In genomic region chr8:122522796-122523651, GRCm38 (mm10) we compare ENCODE assay signal across 8 mouse cellular contexts. TPM values are rescaled to one million over a fixed set of nuclear protein-coding genes. Genes with fewer than 3 reads are reported as not detected.
DNase-seq lines count a peak whose midpoint lies in the region; ATAC-seq and TF ChIP-seq lines count a peak whose summit lies in the region.

No protein-coding gene starts in this region.

- no peaks in the 10 kb centered on the region for H3K9me3 ChIP-seq in hindbrain, postnatal 0 days (ENCODE audit: low read length)
- H3K9me3 ChIP-seq in liver, embryonic 12.5 days (replicated peaks) = no peaks in the 10 kb centered on the region
- no peaks in the 10 kb centered on the region for H3K9me3 ChIP-seq in midbrain, postnatal 0 days (ENCODE audit: low read length)

- H3K27ac ChIP-seq in hindbrain, postnatal 0 days = peak overlapping the region; percentile 76
- H3K27ac ChIP-seq in liver, embryonic 12.5 days = peak overlapping the region; percentile 81
- H3K27ac ChIP-seq in midbrain, postnatal 0 days (ENCODE audit: low read depth, low read length) = no peak overlapping the region

- peak; percentile 61 to 64 for DNase-seq in urinary bladder, adult 18-20 months (ENCODE audit: low spot score in 2 of 2)
- DNase-seq in urinary bladder, adult 2 months (ENCODE audit: low spot score) = no peak
- peak; percentile 38 for DNase-seq in gastrocnemius, postnatal 10 days
- peak; percentile 54 for DNase-seq in hindbrain, postnatal 0 days (ENCODE audit: low spot score)
- DNase-seq in midbrain, postnatal 0 days (ENCODE audit: low spot score) = no peak
- no peak for DNase-seq in natural killer cell, adult 2 months (ENCODE audit: low spot score in 2 of 2)
- DNase-seq in right cerebral cortex, postnatal 36 days (ENCODE audit: low spot score in 2 of 2) = no peak

- TF ChIP-seq CTCF in hindbrain, postnatal 0 days (IDR thresholded peaks at IDR 0.05; ENCODE audit: low read depth) = no peak
- TF ChIP-seq CTCF in midbrain, postnatal 0 days (IDR thresholded peaks at IDR 0.05) = no peak

- H3K27me3 ChIP-seq in hindbrain, postnatal 0 days (ENCODE audit: insufficient read depth, low read length) = no peaks in the 10 kb centered on the region
- H3K27me3 ChIP-seq in liver, embryonic 12.5 days (replicated peaks) = no peaks in the 10 kb centered on the region
- no peaks in the 10 kb centered on the region for H3K27me3 ChIP-seq in midbrain, postnatal 0 days (ENCODE audit: insufficient read depth, low read length)

- peak overlapping the region; percentile 33 for H3K4me2 ChIP-seq in hindbrain, postnatal 0 days (ENCODE audit: low read depth, low read length)
- H3K4me2 ChIP-seq in liver, embryonic 12.5 days = peak overlapping the region; percentile 61
- peak overlapping the region; percentile 16; the same call in 1 of the 2 replicates for H3K4me2 ChIP-seq in midbrain, postnatal 0 days (ENCODE audit: low read depth, low read length, poor library complexity, severe bottlenecking)

- peak; percentile 67 for ATAC-seq in hindbrain, postnatal 0 days
- ATAC-seq in liver, embryonic 12.5 days = peak; percentile 24
- no peak for ATAC-seq in midbrain, postnatal 0 days (ENCODE audit: low FRiP score)

- 54% methylated on average over 14 of the region's 14 CpGs for WGBS in hindbrain, postnatal 0 days
- 58% methylated on average over 14 of the region's 14 CpGs for WGBS in liver, embryonic 12.5 days (ENCODE audit: insufficient replicate concordance)
- WGBS in midbrain, postnatal 0 days = 62% methylated on average over 14 of the region's 14 CpGs

- H3K36me3 ChIP-seq in hindbrain, postnatal 0 days (ENCODE audit: insufficient read depth, low read length) = no peaks in the 10 kb centered on the region
- H3K36me3 ChIP-seq in liver, embryonic 12.5 days = peaks cover 44% of the 10 kb centered on the region
- H3K36me3 ChIP-seq in midbrain, postnatal 0 days (ENCODE audit: insufficient read depth, low read length) = no peaks in the 10 kb centered on the region

- H3K4me1 ChIP-seq in hindbrain, postnatal 0 days (ENCODE audit: insufficient read depth, low read length) = peaks cover 22% of the 10 kb centered on the region
- peaks cover 98% of the 10 kb centered on the region for H3K4me1 ChIP-seq in liver, embryonic 12.5 days
- H3K4me1 ChIP-seq in midbrain, postnatal 0 days (ENCODE audit: insufficient read depth, low read length) = no peaks in the 10 kb centered on the region; the same call in 1 of the 2 replicates

- 0 out of 2 replicates have a peak overlapping the region, but pooled peaks have one; percentile 13 for H3K9ac ChIP-seq in hindbrain, postnatal 0 days (replicated peaks; ENCODE audit: low read length)
- H3K9ac ChIP-seq in liver, embryonic 12.5 days = peak overlapping the region; percentile 52
- H3K9ac ChIP-seq in midbrain, postnatal 0 days (replicated peaks; ENCODE audit: low read length, poor library complexity, severe bottlenecking) = no peak overlapping the region

- H3K4me3 ChIP-seq in hindbrain, postnatal 0 days (ENCODE audit: low read length) = no peak overlapping the region
- no peak overlapping the region for H3K4me3 ChIP-seq in liver, embryonic 12.5 days
- no peak overlapping the region for H3K4me3 ChIP-seq in midbrain, postnatal 0 days (ENCODE audit: low read depth, low read length)

RNA-seq across cellular contexts. Expression of gene Piezo1, which starts 28.1 kb away (rescaled TPM):
- polyA plus RNA-seq in urinary bladder, adult 2 months (2012; rRNA removed) = 68.9 and 70.9 TPM in 2 replicates
- total RNA-seq in gastrocnemius, postnatal 10 days (2021) = 10 to 100 TPM; 24.5 to 30.9 TPM
- 10.0 and 17.5 TPM in 2 replicates for total RNA-seq in hindbrain, postnatal 0 days (2014; rRNA removed)
- polyA plus RNA-seq in hindbrain, postnatal 0 days (2015; fragmentation: Nextera tagmentation; extraction: Ambion mirVana) = 1.2 and 1.3 TPM in 2 replicates
- 21.7 and 24.4 TPM in 2 replicates for polyA plus RNA-seq in liver, embryonic 12.5 days (2016; fragmentation: Nextera tagmentation; extraction: Ambion mirVana)
- 10.8 and 14.2 TPM in 2 replicates for total RNA-seq in midbrain, postnatal 0 days (2014; rRNA removed)
- 1.3 and 1.8 TPM in 2 replicates for polyA plus RNA-seq in midbrain, postnatal 0 days (2015; fragmentation: Nextera tagmentation; extraction: Ambion mirVana)

RNA-seq across cellular contexts. Expression of gene Cdt1, which starts 44.8 kb away (rescaled TPM):
- polyA plus RNA-seq in urinary bladder, adult 2 months (2012; rRNA removed) = 6.6 and 9.9 TPM in 2 replicates
- total RNA-seq in gastrocnemius, postnatal 10 days (2021) = 1 to 10 TPM; 5.8 to 8.1 TPM
- 24.9 and 26.3 TPM in 2 replicates for total RNA-seq in hindbrain, postnatal 0 days (2014; rRNA removed)
- 10.7 and 11.7 TPM in 2 replicates for polyA plus RNA-seq in hindbrain, postnatal 0 days (2015; fragmentation: Nextera tagmentation; extraction: Ambion mirVana)
- 65.7 and 66.8 TPM in 2 replicates for polyA plus RNA-seq in liver, embryonic 12.5 days (2016; fragmentation: Nextera tagmentation; extraction: Ambion mirVana)
- total RNA-seq in midbrain, postnatal 0 days (2014; rRNA removed) = 9.2 and 15.6 TPM in 2 replicates
- polyA plus RNA-seq in midbrain, postnatal 0 days (2015; fragmentation: Nextera tagmentation; extraction: Ambion mirVana) = 6.4 TPM in 2 replicates

RNA-seq across cellular contexts. Expression of gene Ctu2, which starts 47.1 kb away (rescaled TPM):
- 27.6 and 33.1 TPM in 2 replicates for polyA plus RNA-seq in urinary bladder, adult 2 months (2012; rRNA removed)
- total RNA-seq in gastrocnemius, postnatal 10 days (2021) = 10 to 100 TPM; 12.0 to 13.3 TPM
- 39.9 and 49.8 TPM in 2 replicates for total RNA-seq in hindbrain, postnatal 0 days (2014; rRNA removed)
- polyA plus RNA-seq in hindbrain, postnatal 0 days (2015; fragmentation: Nextera tagmentation; extraction: Ambion mirVana) = 85.4 and 93.6 TPM in 2 replicates
- polyA plus RNA-seq in liver, embryonic 12.5 days (2016; fragmentation: Nextera tagmentation; extraction: Ambion mirVana) = 37.1 and 38.7 TPM in 2 replicates
- total RNA-seq in midbrain, postnatal 0 days (2014; rRNA removed) = 37.7 and 52.6 TPM in 2 replicates
- 95.0 and 99.5 TPM in 2 replicates for polyA plus RNA-seq in midbrain, postnatal 0 days (2015; fragmentation: Nextera tagmentation; extraction: Ambion mirVana)

RNA-seq across cellular contexts. Expression of gene Rnf166, which starts 47.2 kb away (rescaled TPM):
- polyA plus RNA-seq in urinary bladder, adult 2 months (2012; rRNA removed) = 61.1 and 64.7 TPM in 2 replicates
- total RNA-seq in gastrocnemius, postnatal 10 days (2021) = 10 to 100 TPM; 26.2 to 28.0 TPM
- 37.4 and 48.8 TPM in 2 replicates for total RNA-seq in hindbrain, postnatal 0 days (2014; rRNA removed)
- polyA plus RNA-seq in hindbrain, postnatal 0 days (2015; fragmentation: Nextera tagmentation; extraction: Ambion mirVana) = 22.6 and 27.0 TPM in 2 replicates
- 16.6 and 17.3 TPM in 2 replicates for polyA plus RNA-seq in liver, embryonic 12.5 days (2016; fragmentation: Nextera tagmentation; extraction: Ambion mirVana)
- 26.4 and 40.8 TPM in 2 replicates for total RNA-seq in midbrain, postnatal 0 days (2014; rRNA removed)
- polyA plus RNA-seq in midbrain, postnatal 0 days (2015; fragmentation: Nextera tagmentation; extraction: Ambion mirVana) = 25.1 and 26.5 TPM in 2 replicates

RNA-seq across cellular contexts. Expression of gene Aprt, which starts 53.7 kb away (rescaled TPM):
- polyA plus RNA-seq in urinary bladder, adult 2 months (2012; rRNA removed) = 88.1 and 93.0 TPM in 2 replicates
- total RNA-seq in gastrocnemius, postnatal 10 days (2021) = 10 to 100 TPM; 41.4 to 45.2 TPM
- 113 and 123 TPM in 2 replicates for total RNA-seq in hindbrain, postnatal 0 days (2014; rRNA removed)
- polyA plus RNA-seq in hindbrain, postnatal 0 days (2015; fragmentation: Nextera tagmentation; extraction: Ambion mirVana) = 183 and 189 TPM in 2 replicates
- 226 and 253 TPM in 2 replicates for polyA plus RNA-seq in liver, embryonic 12.5 days (2016; fragmentation: Nextera tagmentation; extraction: Ambion mirVana)
- 83.9 and 97.2 TPM in 2 replicates for total RNA-seq in midbrain, postnatal 0 days (2014; rRNA removed)
- 157 and 170 TPM in 2 replicates for polyA plus RNA-seq in midbrain, postnatal 0 days (2015; fragmentation: Nextera tagmentation; extraction: Ambion mirVana)

Comparison
In these comparisons a context has a peak if more than half of its experiments do, and no peak if none do; other contexts are left out.
1. DNase-seq: peak in urinary bladder, adult 18-20 months (2 of 2), gastrocnemius, postnatal 10 days (single experiment) and hindbrain, postnatal 0 days (single experiment); none in urinary bladder, adult 2 months (single experiment), midbrain, postnatal 0 days (single experiment), natural killer cell, adult 2 months (0 of 2) and right cerebral cortex, postnatal 36 days (0 of 2).
2. Peak in every context shown above with its lines, with median percentiles within 50 percentile points of each other: H3K4me2 ChIP-seq.